Mouse (Mus musculus) liver, embryonic 11.5 days (tissue): ENCODE data around the gene Hes6. TPM values are rescaled to one million over a fixed set of nuclear protein-coding genes. Genes with fewer than 3 reads are reported as not detected.

ENCODE experiments used
- ATAC-seq: fragments of 200-750 bp; cut with Nextera tagmentation; replicated peaks from 2 replicates; pipeline ENCODE4 v1.8.0; 2017; ENCODE audit warnings: moderate number of reproducible peaks, mild to moderate bottlenecking, moderate TSS enrichment, moderate library complexity; ENCODE audit not compliant: low FRiP score
- DNase-seq: peaks from one replicate; pipeline ENCODE4 v3.0.0-alpha.2; 2017; ENCODE audit warnings: low spot score
- H3K27ac ChIP-seq: fragments of 300-500 bp; sonication (generic); 2 replicates; pipeline ENCODE4 v1.5.1; 2014; ENCODE audit warnings: mild to moderate bottlenecking, low read depth, low read length, control low read depth
- H3K27me3 ChIP-seq: fragments of 300-500 bp; sonication (generic); replicated peaks from 2 replicates; pipeline ENCODE4 v1.6.1; 2014; ENCODE audit warnings: low read length, mixed read lengths; ENCODE audit not compliant: control insufficient read depth, insufficient read depth
- H3K36me3 ChIP-seq: fragments of 300-500 bp; sonication (generic); 2 replicates; pipeline ENCODE4 v1.6.1; 2014; ENCODE audit warnings: mild to moderate bottlenecking, low read length, moderate library complexity, mixed read lengths; ENCODE audit not compliant: control insufficient read depth, insufficient read depth
- H3K4me1 ChIP-seq: fragments of 300-500 bp; sonication (generic); replicated peaks from 2 replicates; pipeline ENCODE4 v1.6.1; 2014; ENCODE audit warnings: low read length, mixed read lengths; ENCODE audit not compliant: control insufficient read depth, insufficient read depth
- H3K4me2 ChIP-seq: fragments of 300-500 bp; sonication (generic); 2 replicates; pipeline ENCODE4 v1.6.1; 2014; ENCODE audit warnings: mild to moderate bottlenecking, control low read depth, moderate library complexity
- H3K4me3 ChIP-seq: fragments of 300-500 bp; sonication (generic); 2 replicates; pipeline ENCODE4 v1.5.1; 2014; ENCODE audit warnings: low read depth, low read length, control low read depth
- H3K9ac ChIP-seq: fragments of 300-500 bp; sonication (generic); 2 replicates; pipeline ENCODE4 v1.6.1; 2014; ENCODE audit warnings: low read depth, low read length, control low read depth
- H3K9me3 ChIP-seq: fragments of 300-500 bp; sonication (generic); 2 replicates; pipeline ENCODE4 v1.6.1; 2016; ENCODE audit warnings: low read length, inconsistent platforms, mixed read lengths; ENCODE audit not compliant: control insufficient read depth
- WGBS: fragments of 180-500 bp; shearing (Covaris S2); extraction: QIAGEN DNeasy Blood & Tissue Kit; methylation state at CpG from one replicate; pipeline ENCODE4 v1.1.7; 2014; 5-methylcytosine and 5-hydroxymethylcytosine counted together
- polyA plus RNA-seq: library from polyadenylated mRNA; unstranded; fragments of >200 nt; fragmentation: Nextera tagmentation; extraction: Ambion mirVana; gene quantifications from 2 replicates; pipeline ENCODE4 v1.2.1, GENCODE M21; 2014

Hes6 gene
- polyA plus RNA-seq, 1 experiment from 2014 or later = 51.8 TPM

GRCm38 (mm10) chr1:91435606-91436130 lies 21.8 kb upstream of the Hes6 start:
- no peak overlapping the region for H3K27ac ChIP-seq
- DNase-seq (no peak), ATAC-seq (no peak)
- no peaks in the 10 kb centered on the region for H3K9me3 ChIP-seq
- no peak overlapping the region for H3K9ac ChIP-seq
- no peak overlapping the region for H3K4me3 ChIP-seq
- no peaks in the 10 kb centered on the region for H3K4me1 ChIP-seq
- no peak overlapping the region for H3K4me2 ChIP-seq
- H3K27me3 ChIP-seq = no peaks in the 10 kb centered on the region
- H3K36me3 ChIP-seq = peaks cover 5% of the 10 kb centered on the region; the same call in 1 of the 2 replicates
- 83% methylated on average over 13 of the region's 13 CpGs for WGBS

DNA sequence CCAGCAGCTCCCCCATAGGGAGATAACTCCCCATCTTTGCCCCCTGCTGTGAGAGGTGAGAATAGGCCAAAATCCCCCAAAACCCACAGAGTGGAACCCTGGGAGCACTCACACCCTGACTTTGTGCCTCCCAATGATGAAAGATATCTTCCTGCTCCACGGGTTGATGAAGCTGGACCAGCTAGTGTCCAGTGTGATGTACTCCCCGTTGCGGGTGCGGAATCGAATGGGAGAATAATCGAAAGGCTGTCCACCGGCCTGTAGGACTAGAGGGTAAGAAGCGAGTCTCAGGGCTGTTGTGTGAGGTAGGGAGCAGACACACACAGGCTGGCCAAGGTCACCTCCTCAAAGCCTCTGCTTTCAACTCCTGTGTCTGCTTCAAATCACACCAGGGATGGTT lies 21.1 kb upstream of the Hes6 start:
- peaks cover 2% of the 10 kb centered on the region; the same call in 1 of the 2 replicates for H3K36me3 ChIP-seq
- H3K4me2 ChIP-seq = no peak overlapping the region
- no peaks in the 10 kb centered on the region for H3K4me1 ChIP-seq
- H3K9ac ChIP-seq = no peak overlapping the region
- H3K27ac ChIP-seq = no peak overlapping the region
- no peaks in the 10 kb centered on the region for H3K9me3 ChIP-seq
- no peak overlapping the region for H3K4me3 ChIP-seq
- WGBS = 92% methylated on average over 8 of the region's 8 CpGs
- no peak for DNase-seq
- H3K27me3 ChIP-seq = no peaks in the 10 kb centered on the region
- ATAC-seq = no peak

DNA sequence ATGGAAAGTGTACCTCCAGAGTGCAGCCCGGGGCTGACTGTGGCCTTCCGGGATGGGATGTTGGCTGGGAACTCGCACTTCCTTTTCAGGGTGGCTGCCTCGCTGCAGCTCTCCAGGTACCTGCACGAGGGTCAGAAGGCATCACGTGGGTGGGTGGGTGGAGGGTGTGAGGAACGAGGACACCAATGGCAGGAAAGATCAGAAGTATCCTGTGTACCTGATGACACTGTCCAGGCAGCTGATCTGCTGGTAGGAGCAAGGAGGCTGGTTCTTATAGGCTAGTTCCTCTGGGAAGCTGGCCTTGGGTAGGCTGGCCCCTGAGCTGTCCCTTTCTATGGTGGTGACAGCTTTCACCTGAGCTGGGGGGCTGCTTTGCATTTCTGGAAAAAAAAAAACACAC lies 16.9 kb upstream of the Hes6 start:
- no peak overlapping the region for H3K4me3 ChIP-seq
- DNase-seq (no peak), ATAC-seq (no peak)
- H3K36me3 ChIP-seq = peaks cover 2% of the 10 kb centered on the region; the same call in 1 of the 2 replicates
- no peak overlapping the region for H3K9ac ChIP-seq
- H3K9me3 ChIP-seq = no peaks in the 10 kb centered on the region
- no peaks in the 10 kb centered on the region for H3K4me1 ChIP-seq
- 70% methylated on average over 7 of the region's 7 CpGs for WGBS
- no peaks in the 10 kb centered on the region for H3K27me3 ChIP-seq
- H3K27ac ChIP-seq = no peak overlapping the region
- H3K4me2 ChIP-seq = no peak overlapping the region

DNA sequence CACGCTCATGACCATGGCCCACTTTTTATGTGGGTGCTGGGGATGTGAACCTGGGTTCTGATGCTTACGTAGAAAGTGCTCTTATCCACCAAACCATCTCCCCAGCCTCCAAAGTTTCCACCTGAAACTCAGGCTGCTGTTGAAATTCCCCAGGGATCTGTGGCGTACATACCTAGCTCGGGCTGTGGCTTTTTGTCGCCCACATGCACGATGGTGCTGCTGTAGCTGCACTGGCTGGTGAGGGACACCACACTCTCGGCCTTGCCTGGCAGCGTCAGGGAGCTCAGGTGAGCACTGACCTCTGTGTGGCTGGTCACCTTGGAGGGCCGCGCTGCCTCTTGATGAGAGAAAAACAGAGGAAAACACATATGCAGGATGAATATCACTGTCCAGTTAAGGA lies 15.4 kb upstream of the Hes6 start:
- Histone ChIP-seq H3K4me1 (no peaks in the 10 kb centered on the region), H3K9ac (no peak overlapping the region), H3K4me2 (no peak overlapping the region), H3K4me3 (no peak overlapping the region), H3K9me3 (no peaks in the 10 kb centered on the region), H3K27me3 (no peaks in the 10 kb centered on the region), H3K36me3 (no peaks in the 10 kb centered on the region), H3K27ac (no peak overlapping the region)
- DNase-seq (no peak), ATAC-seq (no peak)
- 92% methylated on average over 10 of the region's 10 CpGs for WGBS

- Histone ChIP-seq H3K36me3 (no peaks in the 10 kb centered on the region), H3K27ac (no peak overlapping the region), H3K9me3 (no peaks in the 10 kb centered on the region), H3K27me3 (no peaks in the 10 kb centered on the region), H3K4me1 (no peaks in the 10 kb centered on the region), H3K9ac (no peak overlapping the region), H3K4me3 (no peak overlapping the region), H3K4me2 (no peak overlapping the region)
- DNase-seq (no peak), ATAC-seq (0 out of 2 replicates have a peak, but pooled peaks have one; percentile 53)
- WGBS = 48% methylated on average over 4 of the region's 4 CpGs
These were observed 14.8 kb upstream of the Hes6 start for GRCm38 (mm10) chr1:91428614-91429013.

- H3K27ac ChIP-seq = no peak overlapping the region
- H3K9ac ChIP-seq = no peak overlapping the region
- H3K36me3 ChIP-seq = no peaks in the 10 kb centered on the region
- DNase-seq (no peak), ATAC-seq (no peak)
- no peaks in the 10 kb centered on the region for H3K9me3 ChIP-seq
- no peak overlapping the region for H3K4me3 ChIP-seq
- no peak overlapping the region for H3K4me2 ChIP-seq
- H3K4me1 ChIP-seq = no peaks in the 10 kb centered on the region
- 73% methylated on average over 9 of the region's 9 CpGs for WGBS
- no peaks in the 10 kb centered on the region for H3K27me3 ChIP-seq
These were observed 12.6 kb upstream of the Hes6 start for GRCm38 (mm10) chr1:91426397-91426796.

- ATAC-seq (no peak), DNase-seq (no peak)
- 90% methylated on average over 8 of the region's 8 CpGs for WGBS
These were observed 6.8 kb upstream of the Hes6 start for GRCm38 (mm10) chr1:91420601-91421065.

DNA sequence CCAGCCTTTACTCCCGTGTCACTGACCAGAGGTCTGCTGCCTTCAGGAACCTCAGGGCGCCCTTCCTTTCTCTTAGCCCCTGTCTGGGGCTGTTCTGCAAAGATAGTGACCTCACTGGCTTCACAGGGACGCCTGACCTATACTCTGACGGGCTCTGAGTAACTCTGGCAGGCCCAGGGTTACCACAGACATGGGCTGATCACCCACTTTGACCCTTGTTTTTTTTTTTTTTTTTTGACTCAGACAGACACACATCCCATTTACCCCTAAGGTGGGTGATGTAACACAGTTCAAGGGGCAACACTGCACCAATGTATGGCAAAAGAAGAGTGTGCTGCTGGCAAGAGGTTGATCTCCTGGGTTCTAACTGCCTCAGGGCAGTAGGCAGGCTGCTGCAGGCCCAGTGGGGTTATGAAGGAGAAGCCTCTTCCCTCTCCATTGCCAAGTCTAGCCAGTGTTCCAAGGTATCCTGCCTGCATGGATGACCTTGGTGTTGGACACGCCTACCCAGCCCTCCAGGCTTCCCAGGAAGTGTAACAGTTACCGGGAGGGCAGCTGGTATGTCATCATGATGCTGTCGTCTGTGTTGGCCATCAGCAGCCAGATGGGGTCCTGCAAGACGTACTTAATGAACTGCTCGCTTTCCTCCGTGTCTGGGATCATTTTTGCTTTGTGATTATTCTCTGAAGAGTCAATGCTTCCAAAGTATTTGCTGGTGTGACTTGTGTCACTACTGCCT lies 6.2 kb upstream of the Hes6 start:
- no peaks in the 10 kb centered on the region; the same call in 1 of the 2 replicates for H3K36me3 ChIP-seq
- no peak overlapping the region for H3K27ac ChIP-seq
- no peak overlapping the region for H3K4me3 ChIP-seq
- WGBS = 70% methylated on average over 10 of the region's 10 CpGs
- H3K9me3 ChIP-seq = no peaks in the 10 kb centered on the region
- no peaks in the 10 kb centered on the region for H3K27me3 ChIP-seq
- H3K9ac ChIP-seq = no peak overlapping the region
- H3K4me2 ChIP-seq = no peak overlapping the region
- ATAC-seq (no peak), DNase-seq (no peak)
- H3K4me1 ChIP-seq = no peaks in the 10 kb centered on the region

More at GRCm38 (mm10) chr1:91420601-91421065, 6.8 kb upstream of the Hes6 start:
- H3K27ac ChIP-seq = no peak overlapping the region
- H3K4me3 ChIP-seq = no peak overlapping the region
- no peaks in the 10 kb centered on the region for H3K9me3 ChIP-seq
- no peak overlapping the region for H3K4me2 ChIP-seq
- no peaks in the 10 kb centered on the region; the same call in 1 of the 2 replicates for H3K36me3 ChIP-seq
- no peaks in the 10 kb centered on the region for H3K27me3 ChIP-seq
- no peaks in the 10 kb centered on the region for H3K4me1 ChIP-seq
- H3K9ac ChIP-seq = no peak overlapping the region

- no peak for ATAC-seq
- WGBS = 52% methylated on average over 1 of the region's 1 CpGs
- no peak overlapping the region for H3K9ac ChIP-seq
- no peaks in the 10 kb centered on the region for H3K9me3 ChIP-seq
- H3K36me3 ChIP-seq = no peaks in the 10 kb centered on the region; the same call in 1 of the 2 replicates
- no peak overlapping the region for H3K27ac ChIP-seq
- no peaks in the 10 kb centered on the region for H3K27me3 ChIP-seq
- no peak for DNase-seq
- no peak overlapping the region for H3K4me3 ChIP-seq
- peaks cover 5% of the 10 kb centered on the region; the same call in 1 of the 2 replicates for H3K4me1 ChIP-seq
- H3K4me2 ChIP-seq = no peak overlapping the region
These were observed 4.2 kb upstream of the Hes6 start for GRCm38 (mm10) chr1:91417991-91418390.
